In the genomic region with DNA sequence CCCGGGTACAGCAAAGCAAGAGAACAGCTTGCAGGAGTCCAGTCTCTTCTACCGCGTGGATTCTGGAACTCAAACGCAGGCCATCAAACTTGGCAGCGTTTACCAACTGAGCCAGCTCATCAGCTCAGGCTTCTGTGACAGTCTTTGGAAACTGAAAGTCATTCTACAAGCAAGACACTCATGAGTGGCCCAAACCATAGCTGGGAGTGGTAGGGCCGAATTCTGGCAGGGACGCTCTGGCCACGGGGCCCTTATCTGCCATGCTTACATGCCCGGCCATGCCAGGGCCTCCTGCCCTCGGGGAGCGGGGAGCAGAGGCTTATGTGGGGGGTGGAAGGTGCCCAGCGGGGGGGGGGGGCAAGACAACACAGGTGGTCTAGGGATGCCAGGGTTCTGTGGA, we compare ENCODE assay signal across 8 mouse cellular contexts. TPM values are rescaled to one million over a fixed set of nuclear protein-coding genes. Genes with fewer than 3 reads are reported as not detected.
DNase-seq lines count a peak whose midpoint lies in the region; ATAC-seq and TF ChIP-seq lines count a peak whose summit lies in the region.

No protein-coding gene starts in this region.

- no peak for TF ChIP-seq EP300 in stomach, postnatal 0 days (optimal IDR thresholded peaks at IDR 0.05)

- H3K9me3 ChIP-seq in midbrain, embryonic 16.5 days (replicated peaks; ENCODE audit: control insufficient read depth, low read length, poor library complexity, severe bottlenecking), result no peaks in the 10 kb centered on the region
- H3K9me3 ChIP-seq in midbrain, embryonic 14.5 days (ENCODE audit: control insufficient read depth, low read length), result no peaks in the 10 kb centered on the region
- no peaks in the 10 kb centered on the region for H3K9me3 ChIP-seq in kidney, embryonic 14.5 days (ENCODE audit: control insufficient read depth, low read length)
- no peaks in the 10 kb centered on the region for H3K9me3 ChIP-seq in stomach, postnatal 0 days (ENCODE audit: control insufficient read depth, low read length)

- no peak for TF ChIP-seq CTCF in stomach, postnatal 0 days (IDR thresholded peaks at IDR 0.05; ENCODE audit: low read depth)

- intact Hi-C loops in gastrocnemius, postnatal 14 days (cut with DNase I; ENCODE audit: low total_unique reads), result no loop called here
- intact Hi-C loops in left cerebral cortex, postnatal 14 days (cut with DNase I), result no loop called here

- no peaks in the 10 kb centered on the region for H3K36me3 ChIP-seq in midbrain, embryonic 16.5 days (ENCODE audit: control insufficient read depth, insufficient read depth, low read length)
- no peaks in the 10 kb centered on the region for H3K36me3 ChIP-seq in midbrain, embryonic 14.5 days (ENCODE audit: control insufficient read depth, insufficient read depth, low read length)
- no peaks in the 10 kb centered on the region for H3K36me3 ChIP-seq in kidney, embryonic 14.5 days (ENCODE audit: control insufficient read depth, insufficient read depth, low read length)
- H3K36me3 ChIP-seq in stomach, postnatal 0 days (ENCODE audit: control insufficient read depth, insufficient read depth, low read length), result 0 out of 2 replicates have a peak, but pooled peaks cover 2% of the 10 kb centered on the region

- no peak overlapping the region for H3K4me2 ChIP-seq in midbrain, embryonic 16.5 days (ENCODE audit: low read length)
- H3K4me2 ChIP-seq in midbrain, embryonic 14.5 days (ENCODE audit: low read length), result no peak overlapping the region
- H3K4me2 ChIP-seq in kidney, embryonic 14.5 days (replicated peaks; ENCODE audit: low read depth, low read length), result no peak overlapping the region
- 0 out of 2 replicates have a peak overlapping the region, but pooled peaks have one; percentile 11 for H3K4me2 ChIP-seq in stomach, postnatal 0 days (replicated peaks; ENCODE audit: low read depth)

- no peak overlapping the region for H3K9ac ChIP-seq in midbrain, embryonic 16.5 days (ENCODE audit: low read depth, low read length)
- no peak overlapping the region for H3K9ac ChIP-seq in midbrain, embryonic 14.5 days (replicated peaks; ENCODE audit: low read length)
- H3K9ac ChIP-seq in kidney, embryonic 14.5 days (ENCODE audit: low read depth, low read length), result no peak overlapping the region
- H3K9ac ChIP-seq in stomach, postnatal 0 days (ENCODE audit: low read length), result no peak overlapping the region

- peaks cover 31% of the 10 kb centered on the region for H3K27me3 ChIP-seq in midbrain, embryonic 16.5 days (ENCODE audit: control insufficient read depth, insufficient read depth, low read depth, low read length)
- peaks cover 31% of the 10 kb centered on the region for H3K27me3 ChIP-seq in midbrain, embryonic 14.5 days (ENCODE audit: control insufficient read depth, insufficient read depth, low read length)
- H3K27me3 ChIP-seq in kidney, embryonic 14.5 days (ENCODE audit: control insufficient read depth, insufficient read depth, low read length), result peaks cover 22% of the 10 kb centered on the region
- no peaks in the 10 kb centered on the region for H3K27me3 ChIP-seq in stomach, postnatal 0 days (ENCODE audit: control insufficient read depth, insufficient read depth, low read length)

- DNase-seq in gastrocnemius, postnatal 14 days, result peak; percentile 30
- no peak for DNase-seq in gastrocnemius, adult 18-20 months (ENCODE audit: low spot score)
- DNase-seq in midbrain, embryonic 14.5 days, result no peak
- DNase-seq in stomach, postnatal 0 days (ENCODE audit: low spot score), result no peak
- DNase-seq in left cerebral cortex, postnatal 14 days (ENCODE audit: low spot score in 2 of 2), result no peak
- no peak for DNase-seq in thymus, postnatal 14 days

- 81% methylated on average over 12 of the region's 12 CpGs for WGBS in midbrain, embryonic 16.5 days
- 78% methylated on average over 12 of the region's 12 CpGs for WGBS in midbrain, embryonic 14.5 days
- 81% methylated on average over 11 of the region's 12 CpGs for WGBS in kidney, embryonic 14.5 days
- 38% methylated on average over 10 of the region's 12 CpGs for WGBS in stomach, postnatal 0 days

- ATAC-seq in midbrain, embryonic 16.5 days, result no peak
- ATAC-seq in midbrain, embryonic 14.5 days (ENCODE audit: low FRiP score, low TSS enrichment), result no peak
- ATAC-seq in kidney, embryonic 14.5 days (ENCODE audit: low FRiP score, low TSS enrichment), result no peak
- no peak for ATAC-seq in stomach, postnatal 0 days (ENCODE audit: low FRiP score, low TSS enrichment)

- H3K4me3 ChIP-seq in midbrain, embryonic 16.5 days (ENCODE audit: low read depth, low read length), result no peak overlapping the region
- no peak overlapping the region for H3K4me3 ChIP-seq in midbrain, embryonic 14.5 days (replicated peaks; ENCODE audit: low read depth, low read length)
- H3K4me3 ChIP-seq in kidney, embryonic 14.5 days (ENCODE audit: low read length), result no peak overlapping the region
- H3K4me3 ChIP-seq in stomach, postnatal 0 days (ENCODE audit: low read depth, low read length), result no peak overlapping the region

- no peaks in the 10 kb centered on the region for H3K4me1 ChIP-seq in midbrain, embryonic 16.5 days (ENCODE audit: control insufficient read depth, insufficient read depth, low read length)
- H3K4me1 ChIP-seq in midbrain, embryonic 14.5 days (ENCODE audit: control insufficient read depth, insufficient read depth, low read length), result peaks cover 14% of the 10 kb centered on the region; the same call in 1 of the 2 replicates
- H3K4me1 ChIP-seq in kidney, embryonic 14.5 days (ENCODE audit: control insufficient read depth, insufficient read depth, low read length), result peaks cover 54% of the 10 kb centered on the region
- H3K4me1 ChIP-seq in stomach, postnatal 0 days (replicated peaks; ENCODE audit: control insufficient read depth, insufficient read depth), result peaks cover 57% of the 10 kb centered on the region

- H3K27ac ChIP-seq in midbrain, embryonic 16.5 days (ENCODE audit: low read length), result peak overlapping the region; percentile 10; the same call in 1 of the 2 replicates
- H3K27ac ChIP-seq in midbrain, embryonic 14.5 days (replicated peaks; ENCODE audit: low read depth, low read length), result no peak overlapping the region; the same call in 1 of the 2 replicates
- H3K27ac ChIP-seq in kidney, embryonic 14.5 days (ENCODE audit: low read depth, low read length), result peak overlapping the region; percentile 57
- peak overlapping the region; percentile 79 for H3K27ac ChIP-seq in stomach, postnatal 0 days (replicated peaks)

RNA-seq across cellular contexts. Expression of gene Wbp2, which starts 16.8 kb away (rescaled TPM):
- 10 to 100 TPM; 61.6 to 65.3 TPM for total RNA-seq in gastrocnemius, postnatal 14 days (2021)
- total RNA-seq in gastrocnemius, adult 18-20 months (2021), result 10 to 100 TPM; 91.4 to 92.8 TPM
- polyA plus RNA-seq in midbrain, embryonic 16.5 days (2015; fragmentation: Nextera tagmentation; extraction: Ambion mirVana), result 159 and 206 TPM in 2 replicates
- polyA plus RNA-seq in midbrain, embryonic 14.5 days (2014; fragmentation: Nextera tagmentation; extraction: Ambion mirVana), result 152 and 160 TPM in 2 replicates
- polyA plus RNA-seq in kidney, embryonic 14.5 days (2014; fragmentation: Nextera tagmentation; extraction: Ambion mirVana), result 55.2 and 80.2 TPM in 2 replicates
- 71.0 and 89.6 TPM in 2 replicates for polyA plus RNA-seq in stomach, postnatal 0 days (2015; fragmentation: Nextera tagmentation; extraction: Ambion mirVana)
- total RNA-seq in left cerebral cortex, postnatal 14 days (2021), result 100 to 1,000 TPM; 278 to 292 TPM

RNA-seq across cellular contexts. Expression of gene Trim47, which starts 23.4 kb away (rescaled TPM):
- total RNA-seq in gastrocnemius, postnatal 14 days (2021), result 10 to 100 TPM; 21.2 to 21.3 TPM
- total RNA-seq in gastrocnemius, adult 18-20 months (2021), result 1 to 10 TPM; 8.1 to 9.6 TPM
- 9.5 and 12.7 TPM in 2 replicates for polyA plus RNA-seq in midbrain, embryonic 16.5 days (2015; fragmentation: Nextera tagmentation; extraction: Ambion mirVana)
- 5.2 and 5.3 TPM in 2 replicates for polyA plus RNA-seq in midbrain, embryonic 14.5 days (2014; fragmentation: Nextera tagmentation; extraction: Ambion mirVana)
- polyA plus RNA-seq in kidney, embryonic 14.5 days (2014; fragmentation: Nextera tagmentation; extraction: Ambion mirVana), result 12.2 and 12.8 TPM in 2 replicates
- polyA plus RNA-seq in stomach, postnatal 0 days (2015; fragmentation: Nextera tagmentation; extraction: Ambion mirVana), result 33.8 and 34.6 TPM in 2 replicates
- total RNA-seq in left cerebral cortex, postnatal 14 days (2021), result 1 to 10 TPM; 8.7 to 9.0 TPM

RNA-seq across cellular contexts. Expression of gene Unc13d, which starts 25.8 kb away (rescaled TPM):
- total RNA-seq in gastrocnemius, postnatal 14 days (2021), result under 1 TPM; 0.31 to 0.33 TPM
- total RNA-seq in gastrocnemius, adult 18-20 months (2021), result under 1 TPM; 0.23 to 0.88 TPM
- 0.78 and 0.93 TPM in 2 replicates for polyA plus RNA-seq in midbrain, embryonic 16.5 days (2015; fragmentation: Nextera tagmentation; extraction: Ambion mirVana)
- 1.1 and 1.5 TPM in 2 replicates for polyA plus RNA-seq in midbrain, embryonic 14.5 days (2014; fragmentation: Nextera tagmentation; extraction: Ambion mirVana)
- 1.3 and 1.5 TPM in 2 replicates for polyA plus RNA-seq in kidney, embryonic 14.5 days (2014; fragmentation: Nextera tagmentation; extraction: Ambion mirVana)
- 2.3 and 2.8 TPM in 2 replicates for polyA plus RNA-seq in stomach, postnatal 0 days (2015; fragmentation: Nextera tagmentation; extraction: Ambion mirVana)
- under 1 TPM; 0.46 to 0.55 TPM for total RNA-seq in left cerebral cortex, postnatal 14 days (2021)

RNA-seq across cellular contexts. Expression of gene Trim65, which starts 27.4 kb away (rescaled TPM):
- 1 to 10 TPM; 3.3 to 3.5 TPM for total RNA-seq in gastrocnemius, postnatal 14 days (2021)
- 1 to 10 TPM; 4.2 to 4.6 TPM for total RNA-seq in gastrocnemius, adult 18-20 months (2021)
- 2.2 and 2.3 TPM in 2 replicates for polyA plus RNA-seq in midbrain, embryonic 16.5 days (2015; fragmentation: Nextera tagmentation; extraction: Ambion mirVana)
- polyA plus RNA-seq in midbrain, embryonic 14.5 days (2014; fragmentation: Nextera tagmentation; extraction: Ambion mirVana), result 1.6 and 2.0 TPM in 2 replicates
- 3.2 and 4.1 TPM in 2 replicates for polyA plus RNA-seq in kidney, embryonic 14.5 days (2014; fragmentation: Nextera tagmentation; extraction: Ambion mirVana)
- 3.3 and 4.1 TPM in 2 replicates for polyA plus RNA-seq in stomach, postnatal 0 days (2015; fragmentation: Nextera tagmentation; extraction: Ambion mirVana)
- 1 to 10 TPM; 5.4 to 7.0 TPM for total RNA-seq in left cerebral cortex, postnatal 14 days (2021)

RNA-seq across cellular contexts. Expression of gene Mrpl38, which starts 35.1 kb away (rescaled TPM):
- total RNA-seq in gastrocnemius, postnatal 14 days (2021), result 10 to 100 TPM; 41.8 to 49.5 TPM
- 10 to 100 TPM; 48.4 to 52.9 TPM for total RNA-seq in gastrocnemius, adult 18-20 months (2021)
- polyA plus RNA-seq in midbrain, embryonic 16.5 days (2015; fragmentation: Nextera tagmentation; extraction: Ambion mirVana), result 80.3 and 84.6 TPM in 2 replicates
- 72.5 and 81.4 TPM in 2 replicates for polyA plus RNA-seq in midbrain, embryonic 14.5 days (2014; fragmentation: Nextera tagmentation; extraction: Ambion mirVana)
- 111 and 114 TPM in 2 replicates for polyA plus RNA-seq in kidney, embryonic 14.5 days (2014; fragmentation: Nextera tagmentation; extraction: Ambion mirVana)
- 49.5 and 50.2 TPM in 2 replicates for polyA plus RNA-seq in stomach, postnatal 0 days (2015; fragmentation: Nextera tagmentation; extraction: Ambion mirVana)
- 10 to 100 TPM; 51.1 to 56.1 TPM for total RNA-seq in left cerebral cortex, postnatal 14 days (2021)
